Mouse (Mus musculus): ENCODE results near the gene Abtb2. TPM values are rescaled to one million over a fixed set of nuclear protein-coding genes. Genes with fewer than 3 reads are reported as not detected.
A peak's percentile ranks its signal among the peaks of the same experiment; 100 is the strongest.

The Abtb2 gene
- polyA plus RNA-seq, 1 experiment from 2014 or later = 6.0 TPM

- CTCF ChIA-PET = interaction anchor here (0.9 to 6.5 kb wide), 8 partner anchors 23 to 179 kb away, joined by 3 to 75 read pairs (median 4); no protein-coding TSS in a partner anchor
- peaks cover 9% of the 10 kb centered on the region for H3K27me3 ChIP-seq
- POLR2A ChIA-PET = interaction anchor here (1.0 to 1.5 kb wide), 4 partner anchors 10 to 173 kb away, joined by 3 to 4 read pairs (median 4); no protein-coding TSS in a partner anchor
- no peak for TF ChIP-seq CTCF (IDR thresholded peaks at IDR 0.05)
- no peak for DNase-seq (ENCODE audit: low read depth, low spot score)
- in situ Hi-C loops (cut with MboI; ENCODE audit: low pct_unique_long_range_greater_than_20kb) = loop anchor here (5.0 to 10.0 kb wide), 5 partner anchors 96 to 418 kb away; no protein-coding TSS in a partner anchor
- ATAC-seq = peak; percentile 63
Observed at GRCm38 (mm10) chr2:103566423-103566712, 258 bp downstream of the Abtb2 start.

GRCm38 (mm10) chr2:103566713-103567521 lies 807 bp downstream of the Abtb2 start:
- peaks cover 5% of the 10 kb centered on the region for H3K27me3 ChIP-seq
- no peak for TF ChIP-seq CTCF (IDR thresholded peaks at IDR 0.05)
- in situ Hi-C loops (cut with MboI; ENCODE audit: low pct_unique_long_range_greater_than_20kb) = loop anchor here (5.0 to 10.0 kb wide), 5 partner anchors 95 to 418 kb away; no protein-coding TSS in a partner anchor
- ATAC-seq (peak; percentile 52), DNase-seq (ENCODE audit: low read depth, low spot score) (no peak)
- ChIA-PET CTCF (interaction anchor here (0.9 to 6.5 kb wide), 9 partner anchors 10 to 178 kb away, joined by 3 to 75 read pairs (median 4); no protein-coding TSS in a partner anchor), POLR2A (interaction anchor here (0.5 to 1.5 kb wide), 4 partner anchors 10 to 153 kb away, joined by 3 to 5 read pairs (median 4); no protein-coding TSS in a partner anchor)

GRCm38 (mm10) chr2:103568161-103568560 lies 2.1 kb downstream of the Abtb2 start:
- ChIA-PET CTCF (interaction anchor here (1.1 to 6.5 kb wide), 3 partner anchors 9 to 148 kb away, joined by 4 to 75 read pairs (median 6); no protein-coding TSS in a partner anchor), POLR2A (interaction anchor here (1.1 to 1.4 kb wide), 2 partner anchors 64 to 109 kb away, joined by 3 to 4 read pairs; no protein-coding TSS in a partner anchor)
- ATAC-seq = no peak
- no peak for TF ChIP-seq CTCF (IDR thresholded peaks at IDR 0.05)
- DNase-seq (ENCODE audit: low read depth, low spot score) = no peak
- in situ Hi-C loops (cut with MboI; ENCODE audit: low pct_unique_long_range_greater_than_20kb) = loop anchor here (5.0 to 10.0 kb wide), 5 partner anchors 94 to 417 kb away; no protein-coding TSS in a partner anchor
- peaks cover 5% of the 10 kb centered on the region for H3K27me3 ChIP-seq

GRCm38 (mm10) chr2:103569716-103570115 lies 3.6 kb downstream of the Abtb2 start:
- H3K27me3 ChIP-seq = no peaks in the 10 kb centered on the region
- no peak for TF ChIP-seq CTCF (IDR thresholded peaks at IDR 0.05)
- ATAC-seq (no peak), DNase-seq (ENCODE audit: low read depth, low spot score) (no peak)
- CTCF ChIA-PET = interaction anchor here (1.9 kb wide), 1 partner anchor 12 kb away, joined by 5 read pairs; no protein-coding TSS in a partner anchor
- POLR2A ChIA-PET = interaction anchor here (1.2 kb wide), 1 partner anchor 147 kb away, joined by 3 read pairs; no protein-coding TSS in a partner anchor
- in situ Hi-C loops (cut with MboI; ENCODE audit: low pct_unique_long_range_greater_than_20kb) = loop anchor here (5.0 to 10.0 kb wide), 5 partner anchors 93 to 415 kb away; no protein-coding TSS in a partner anchor

- TF ChIP-seq CTCF (IDR thresholded peaks at IDR 0.05) = no peak
- ChIA-PET CTCF (interaction anchor here (1.0 kb wide), 1 partner anchor 147 kb away, joined by 4 read pairs; no protein-coding TSS in a partner anchor), POLR2A (no interaction called here)
- ATAC-seq (no peak), DNase-seq (ENCODE audit: low read depth, low spot score) (no peak)
- H3K27me3 ChIP-seq = no peaks in the 10 kb centered on the region
- in situ Hi-C loops (cut with MboI; ENCODE audit: low pct_unique_long_range_greater_than_20kb) = no loop called here
Observed at GRCm38 (mm10) chr2:103572354-103572753, 6.2 kb downstream of the Abtb2 start.

GRCm38 (mm10) chr2:103576371-103576770 lies 10.3 kb downstream of the Abtb2 start:
- H3K27me3 ChIP-seq = no peaks in the 10 kb centered on the region
- in situ Hi-C loops (cut with MboI; ENCODE audit: low pct_unique_long_range_greater_than_20kb) = no loop called here
- CTCF ChIA-PET = interaction anchor here (1.0 to 1.8 kb wide), 6 partner anchors 8 to 93 kb away, joined by 3 to 6 read pairs (median 4); no protein-coding TSS in a partner anchor
- DNase-seq (ENCODE audit: low read depth, low spot score) = no peak
- ATAC-seq = no peak
- no peak for TF ChIP-seq CTCF (IDR thresholded peaks at IDR 0.05)
- POLR2A ChIA-PET = interaction anchor here (0.8 kb wide), 1 partner anchor 10 kb away, joined by 4 read pairs; the partner anchor contains the start of gene Abtb2

- no peak for DNase-seq (ENCODE audit: low read depth, low spot score)
- ChIA-PET CTCF (interaction anchor here (0.8 to 1.9 kb wide), 5 partner anchors 8 to 140 kb away, joined by 3 to 6 read pairs (median 4); no protein-coding TSS in a partner anchor), POLR2A (no interaction called here)
- in situ Hi-C loops (cut with MboI; ENCODE audit: low pct_unique_long_range_greater_than_20kb) = no loop called here
- ATAC-seq = no peak
- no peak for TF ChIP-seq CTCF (IDR thresholded peaks at IDR 0.05)
- no peaks in the 10 kb centered on the region for H3K27me3 ChIP-seq
Observed at GRCm38 (mm10) chr2:103577752-103578662, 11.9 kb downstream of the Abtb2 start.

GRCm38 (mm10) chr2:103578663-103579213 lies 12.6 kb downstream of the Abtb2 start:
- no peaks in the 10 kb centered on the region for H3K27me3 ChIP-seq
- DNase-seq (ENCODE audit: low read depth, low spot score) = no peak
- ChIA-PET CTCF (interaction anchor here (1.4 to 1.9 kb wide), 3 partner anchors 14 to 139 kb away, joined by 3 to 6 read pairs (median 4); no protein-coding TSS in a partner anchor), POLR2A (no interaction called here)
- TF ChIP-seq CTCF (IDR thresholded peaks at IDR 0.05) = no peak
- in situ Hi-C loops (cut with MboI; ENCODE audit: low pct_unique_long_range_greater_than_20kb) = no loop called here
- ATAC-seq = no peak

- in situ Hi-C loops (cut with MboI; ENCODE audit: low pct_unique_long_range_greater_than_20kb) = no loop called here
- ChIA-PET POLR2A (no interaction called here), CTCF (interaction anchor here (1.9 kb wide), 1 partner anchor 11 kb away, joined by 5 read pairs; no protein-coding TSS in a partner anchor)
- no peak for TF ChIP-seq CTCF (IDR thresholded peaks at IDR 0.05)
- DNase-seq (ENCODE audit: low read depth, low spot score) (no peak), ATAC-seq (no peak)
- no peaks in the 10 kb centered on the region for H3K27me3 ChIP-seq
Observed at GRCm38 (mm10) chr2:103580756-103581155, 14.6 kb downstream of the Abtb2 start.
